Mouse (Mus musculus) embryonic fibroblast, embryonic 13.5 days (primary cell): Measurements from ENCODE around the gene Cacybp. TPM values are rescaled to one million over a fixed set of nuclear protein-coding genes. Genes with fewer than 3 reads are reported as not detected.
A peak's percentile ranks its signal among the peaks of the same experiment; 100 is the strongest.

Experiments
- H3K27ac ChIP-seq: 2 replicates; pipeline ENCODE4 v1.5.1; 2012; ENCODE audit warnings: low read length, control low read depth, inconsistent platforms; ENCODE audit not compliant: insufficient read depth
- H3K4me1 ChIP-seq: 2 replicates; pipeline ENCODE4 v1.6.1; 2011; ENCODE audit warnings: low read length; ENCODE audit not compliant: control insufficient read depth, insufficient read depth
- H3K4me3 ChIP-seq: 2 replicates; pipeline ENCODE4 v1.5.1; 2011; ENCODE audit warnings: mild to moderate bottlenecking, control low read depth, low read length; ENCODE audit not compliant: insufficient read depth
- CTCF ChIP-seq: IDR thresholded peaks from 2 replicates; pipeline ENCODE4 v1.5.1; 2011; ENCODE audit warnings: mild to moderate bottlenecking, control low read depth, low read length, moderate library complexity, borderline replicate concordance; ENCODE audit not compliant: insufficient read depth
- POLR2A ChIP-seq: IDR thresholded peaks from 2 replicates; pipeline ENCODE4 v1.6.1; 2011; ENCODE audit warnings: low read depth, mild to moderate bottlenecking, control low read depth, low read length, moderate library complexity
- polyA plus RNA-seq: library from polyadenylated mRNA; stranded (reverse); fragments of >200 nt; gene quantifications from 2 replicates; pipeline ENCODE4 v1.2.4, GENCODE M21; 2011; ENCODE audit warnings: low read depth; ENCODE audit not compliant: missing spikeins, insufficient read length

Gene Cacybp
- 130 and 138 TPM in 2 replicates for polyA plus RNA-seq

DNA sequence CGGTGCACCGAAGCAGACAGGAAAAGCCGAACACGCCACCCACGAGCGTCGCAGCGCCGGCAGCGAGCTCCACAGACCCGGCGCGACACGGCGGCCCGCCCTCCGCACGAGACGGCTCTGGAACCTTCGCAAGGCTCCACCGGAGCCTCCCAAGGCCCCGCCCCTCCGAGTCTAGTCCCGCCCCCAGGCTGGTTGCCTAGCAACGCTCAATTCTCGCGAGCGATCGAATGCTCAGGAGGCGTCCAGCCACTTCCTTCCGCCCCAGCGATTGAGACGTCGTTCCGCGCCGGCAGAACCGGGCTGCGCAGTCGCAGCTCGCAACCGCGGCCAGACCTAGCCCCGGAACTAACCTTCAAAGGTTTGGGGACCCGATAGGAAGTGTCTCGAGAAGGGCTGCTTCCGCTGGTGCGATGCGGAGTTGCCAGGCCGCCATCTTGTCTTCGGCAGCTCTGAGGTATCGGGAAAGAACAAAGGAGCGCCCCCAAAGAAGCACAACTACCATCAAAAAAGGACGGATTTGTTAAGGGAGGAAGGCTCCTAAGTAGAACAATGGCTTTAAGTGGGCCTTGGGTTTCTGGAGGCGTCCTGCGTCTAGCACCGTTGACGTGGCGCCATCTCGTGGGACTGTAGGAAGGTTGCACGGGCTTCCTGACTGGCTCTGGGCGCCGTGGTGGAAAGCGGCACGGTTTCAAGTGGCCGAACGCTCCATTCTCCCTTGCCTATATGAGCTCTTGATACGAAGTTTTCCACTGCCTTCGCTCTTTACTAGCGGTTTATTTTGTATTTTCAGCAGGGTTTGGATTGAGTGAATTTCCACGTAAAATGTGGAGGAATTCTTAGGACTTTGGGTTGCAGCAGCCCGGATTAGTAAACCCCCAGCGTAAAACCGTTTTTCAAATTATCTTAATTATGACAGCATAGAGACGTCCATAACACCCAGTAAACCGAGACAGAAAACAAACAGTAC lies at the start of gene Cacybp:
Cacybp (minus strand) TSS at position 173 of the 967 bp plus-strand sequence.
- Histone ChIP-seq H3K27ac (peak within 1 kb of the TSS; percentile 99), H3K4me1 (peaks cover 7% of the 10 kb centered on the region; the same call in 1 of the 2 replicates), H3K4me3 (peak within 1 kb of the TSS; percentile 58)
- peak; percentile 90 for TF ChIP-seq CTCF
- peak; percentile 92 for TF ChIP-seq POLR2A

DNA sequence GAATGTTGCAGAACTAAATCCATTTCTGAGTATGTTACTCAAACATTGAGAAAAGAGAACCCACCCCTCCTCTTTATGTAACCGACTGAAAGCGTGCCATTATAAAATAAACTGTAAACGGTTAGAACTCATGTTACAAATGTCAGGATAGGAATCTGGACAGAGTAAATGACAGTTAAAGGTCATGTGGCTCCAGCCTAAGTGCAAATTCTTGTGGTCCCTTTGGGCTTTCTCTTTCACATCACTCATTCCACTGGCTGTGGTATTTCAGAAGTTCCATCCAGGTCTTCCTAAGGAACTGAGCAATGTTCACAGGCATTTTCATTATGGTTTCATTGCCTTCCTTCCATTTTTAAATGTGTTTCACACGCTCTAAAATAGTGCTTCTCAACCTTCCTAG lies 49.7 kb upstream of the Cacybp start:
- no peak for TF ChIP-seq CTCF
- no peak for TF ChIP-seq POLR2A
- no peak overlapping the region for H3K4me3 ChIP-seq
- H3K4me1 ChIP-seq = peaks cover 15% of the 10 kb centered on the region
- H3K27ac ChIP-seq = peak overlapping the region; percentile 60

DNA sequence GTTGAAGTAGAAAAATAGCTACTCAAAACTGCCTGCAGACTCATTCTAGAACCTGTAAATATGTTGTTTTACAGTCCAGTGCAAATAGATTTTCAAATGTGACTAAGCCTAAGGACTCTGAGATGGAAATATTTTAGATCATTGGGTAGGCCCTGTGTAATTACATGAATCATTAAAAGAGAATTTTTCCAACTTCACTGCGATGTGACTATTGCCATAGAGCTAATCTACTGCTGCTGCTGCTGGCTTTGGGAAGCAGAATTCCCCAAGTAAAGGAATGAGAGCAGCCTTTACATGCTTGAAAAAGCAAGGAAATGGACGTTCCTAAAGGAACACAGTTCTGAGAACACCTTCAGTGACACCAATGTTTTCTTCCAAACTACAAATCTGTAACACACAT lies 49.2 kb upstream of the Cacybp start:
- no peak overlapping the region for H3K4me3 ChIP-seq
- peak overlapping the region; percentile 87 for H3K27ac ChIP-seq
- peaks cover 15% of the 10 kb centered on the region for H3K4me1 ChIP-seq
- no peak for TF ChIP-seq POLR2A
- no peak for TF ChIP-seq CTCF

DNA sequence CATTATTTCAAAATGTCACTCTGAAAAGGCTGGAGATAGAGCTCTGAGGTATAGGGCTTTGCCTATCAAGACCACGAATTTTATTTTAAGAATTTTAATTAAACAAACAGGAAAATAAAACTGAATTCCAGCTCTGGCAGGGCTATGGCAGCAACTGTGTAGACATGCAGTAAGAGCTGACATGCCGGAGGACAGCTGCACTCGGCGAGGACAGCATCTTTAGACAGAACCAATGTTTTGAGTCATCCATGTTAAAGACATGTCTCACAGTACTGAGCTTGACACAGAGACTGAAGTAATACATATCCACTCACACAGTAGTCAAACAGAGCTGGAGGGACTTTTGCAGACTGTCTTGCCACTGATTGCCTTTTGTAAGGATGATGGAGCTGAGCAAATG lies 47.9 kb upstream of the Cacybp start:
- H3K4me1 ChIP-seq = peaks cover 15% of the 10 kb centered on the region
- no peak overlapping the region for H3K4me3 ChIP-seq
- H3K27ac ChIP-seq = no peak overlapping the region
- no peak for TF ChIP-seq POLR2A
- TF ChIP-seq CTCF = no peak

DNA sequence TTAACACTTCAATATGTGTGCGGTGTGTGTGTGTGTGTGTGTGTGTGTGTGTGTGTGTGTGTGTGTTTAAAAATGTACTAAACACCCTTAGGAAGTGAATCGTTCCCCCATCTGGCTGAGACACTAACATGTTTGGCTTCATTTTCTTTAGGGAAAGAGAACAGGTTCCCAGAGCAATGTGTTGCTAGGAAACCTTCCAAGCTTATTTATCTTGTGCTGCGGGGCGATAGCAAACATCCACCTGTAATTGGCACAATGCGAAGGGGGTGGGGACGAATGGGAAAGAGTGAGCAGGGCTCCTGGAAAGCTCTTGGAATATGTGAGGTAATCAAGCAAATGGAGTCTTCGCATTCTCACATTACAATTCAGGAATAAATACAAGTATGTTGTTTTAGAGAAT lies 47.2 kb upstream of the Cacybp start:
- TF ChIP-seq CTCF = no peak
- Histone ChIP-seq H3K27ac (no peak overlapping the region), H3K4me3 (no peak overlapping the region), H3K4me1 (peaks cover 15% of the 10 kb centered on the region)

DNA sequence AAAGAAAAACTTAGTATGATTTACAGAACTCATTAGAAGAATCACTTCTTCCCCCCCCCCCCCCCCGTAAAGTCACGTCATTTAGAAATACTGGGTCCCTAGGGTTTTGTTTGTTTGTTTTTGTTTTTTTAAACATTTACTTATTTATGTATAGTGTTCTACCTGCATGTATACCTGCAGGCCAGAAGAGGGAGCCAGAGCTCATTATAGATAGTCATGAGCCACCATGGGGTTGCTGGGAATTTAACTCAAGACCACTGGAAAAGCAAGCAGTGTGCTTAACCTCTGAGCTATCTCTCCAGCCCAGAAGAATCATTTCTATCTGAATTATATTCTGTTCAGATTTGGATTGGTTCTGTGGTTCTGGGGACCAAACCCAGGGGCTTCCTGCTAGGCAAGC lies 40.4 kb upstream of the Cacybp start:
- H3K4me1 ChIP-seq = no peaks in the 10 kb centered on the region
- TF ChIP-seq POLR2A (no peak), CTCF (no peak)
- H3K27ac ChIP-seq = no peak overlapping the region

DNA sequence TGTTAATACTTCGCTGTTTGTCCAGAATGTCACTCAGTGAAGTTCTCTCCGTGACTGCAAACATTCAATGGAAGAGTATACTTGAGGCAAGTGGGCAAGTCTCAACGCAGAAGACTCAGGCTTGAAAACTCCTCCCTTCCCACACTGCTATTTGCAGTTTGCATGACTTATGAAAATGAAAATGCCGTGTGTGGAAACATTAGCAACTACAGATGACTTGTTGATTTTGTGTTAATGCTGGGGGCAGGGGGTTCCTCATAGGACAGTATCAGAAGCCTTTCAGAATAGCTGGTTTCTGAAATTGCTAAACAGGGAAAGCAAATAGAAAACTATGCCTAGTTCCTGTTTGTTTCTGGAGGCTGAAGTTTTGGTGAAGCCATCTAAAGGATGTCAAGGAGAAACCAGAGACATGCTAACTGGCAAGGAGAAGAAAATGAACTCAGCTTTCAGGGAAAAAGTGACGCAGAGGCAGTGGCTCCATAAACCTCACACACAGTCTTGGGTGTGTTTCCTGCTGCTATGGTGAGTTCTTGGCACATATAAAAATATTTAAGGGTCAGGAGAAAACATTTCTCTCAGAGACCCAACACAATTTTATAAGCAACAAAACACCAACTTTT lies 38.8 kb upstream of the Cacybp start:
- Histone ChIP-seq H3K4me3 (no peak overlapping the region), H3K27ac (peak overlapping the region; percentile 73), H3K4me1 (no peaks in the 10 kb centered on the region)
- TF ChIP-seq CTCF = no peak
- TF ChIP-seq POLR2A = no peak

More for the DNA sequence above, 40.4 kb upstream of the Cacybp start:
- H3K4me3 ChIP-seq = no peak overlapping the region

DNA sequence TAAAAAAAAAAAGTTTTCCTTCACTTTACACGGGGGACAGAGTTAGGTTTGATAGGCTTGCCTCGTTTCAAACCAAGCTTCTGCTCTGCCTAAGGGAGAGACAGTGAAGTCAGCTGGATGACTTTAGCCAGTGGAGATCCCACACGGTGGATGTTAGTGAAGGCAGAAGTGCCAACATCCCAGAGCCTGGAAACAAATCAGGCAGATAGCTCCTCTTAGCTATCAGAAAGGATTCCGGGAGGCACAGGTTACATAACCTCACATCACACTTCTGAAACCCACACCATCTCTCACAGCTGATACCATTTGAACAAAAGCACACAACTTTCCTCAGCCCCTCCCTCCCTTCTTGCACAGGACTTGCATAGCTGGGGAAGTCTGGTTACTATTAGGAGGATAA lies 38.1 kb upstream of the Cacybp start:
- Histone ChIP-seq H3K27ac (no peak overlapping the region), H3K4me1 (no peaks in the 10 kb centered on the region), H3K4me3 (no peak overlapping the region)
- TF ChIP-seq POLR2A = no peak
- no peak for TF ChIP-seq CTCF

DNA sequence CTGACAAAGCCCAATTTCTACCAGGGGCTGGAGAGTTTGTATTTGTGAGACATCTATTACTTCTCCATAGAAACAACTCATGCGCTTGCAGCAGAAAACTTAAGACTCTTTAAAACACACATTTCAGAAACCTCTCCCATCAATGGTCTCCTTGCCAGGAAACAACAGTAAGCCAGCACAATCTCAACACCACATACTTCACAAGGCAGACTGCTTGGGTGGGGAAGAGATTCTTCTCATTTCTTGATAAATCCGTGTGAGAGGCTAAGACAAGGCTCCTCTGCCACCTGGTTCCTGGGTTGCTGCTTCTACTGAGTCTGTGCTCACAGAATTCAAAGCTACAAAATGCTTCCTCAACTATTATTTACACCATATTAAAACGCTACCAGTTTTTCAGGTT lies 37.1 kb upstream of the Cacybp start:
- Histone ChIP-seq H3K4me1 (no peaks in the 10 kb centered on the region), H3K27ac (no peak overlapping the region), H3K4me3 (no peak overlapping the region)
- no peak for TF ChIP-seq CTCF
- no peak for TF ChIP-seq POLR2A

DNA sequence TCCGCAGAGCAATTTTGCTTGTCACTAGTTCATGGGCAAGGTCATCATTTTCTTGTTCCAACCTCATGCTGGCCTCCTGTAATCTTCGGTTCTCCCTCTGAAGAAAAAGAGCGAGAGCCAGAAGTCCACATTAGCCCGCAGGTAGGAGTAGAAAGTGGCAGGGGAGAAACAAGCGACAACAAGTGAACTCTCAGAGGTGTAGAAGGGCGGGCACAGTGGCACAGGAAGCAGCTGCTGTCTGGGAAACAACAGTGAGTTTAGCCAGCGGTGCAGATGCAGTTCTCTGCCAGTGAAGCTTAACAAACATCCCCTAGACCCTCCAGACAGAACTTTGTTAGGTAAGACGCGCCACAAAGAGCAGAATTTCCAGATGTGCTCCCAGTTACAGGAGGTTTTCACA lies 34.8 kb upstream of the Cacybp start:
- Histone ChIP-seq H3K27ac (no peak overlapping the region), H3K4me1 (no peaks in the 10 kb centered on the region), H3K4me3 (no peak overlapping the region)
- TF ChIP-seq POLR2A (no peak), CTCF (no peak)
